Mouse (Mus musculus) kidney, adult 2 months (tissue): ENCODE measurements around the gene Zfp740. TPM values are rescaled to one million over a fixed set of nuclear protein-coding genes. Genes with fewer than 3 reads are reported as not detected.
A peak's percentile ranks its signal among the peaks of the same experiment; 100 is the strongest.

Experiments
- DNase-seq: peaks from one replicate; pipeline ENCODE4 v3.0.0; 2021
- H3K27ac ChIP-seq: fragments of 200-500 bp; 2 replicates; pipeline ENCODE4 v1.5.1; 2012; ENCODE audit warnings: low read depth, low read length, control low read depth, inconsistent platforms; ENCODE audit not compliant: insufficient read depth
- H3K27me3 ChIP-seq: fragments of 200-500 bp; replicated peaks from 2 replicates; pipeline ENCODE4 v1.6.1; 2012; ENCODE audit warnings: mild to moderate bottlenecking, moderate library complexity, low read length, inconsistent platforms; ENCODE audit not compliant: control insufficient read depth, insufficient read depth
- H3K36me3 ChIP-seq: fragments of 200-500 bp; 2 replicates; pipeline ENCODE4 v1.6.1; 2012; ENCODE audit warnings: mild to moderate bottlenecking, moderate library complexity, low read length, inconsistent platforms; ENCODE audit not compliant: control insufficient read depth, insufficient read depth
- H3K4me1 ChIP-seq: fragments of 200-500 bp; 2 replicates; pipeline ENCODE4 v1.6.1; 2011; ENCODE audit warnings: low read length; ENCODE audit not compliant: control insufficient read depth, insufficient read depth
- H3K4me3 ChIP-seq: fragments of 200-500 bp; 2 replicates; pipeline ENCODE4 v1.5.1; 2011; ENCODE audit warnings: mild to moderate bottlenecking, low read depth, low read length, control low read depth; ENCODE audit not compliant: insufficient read depth
- CTCF ChIP-seq: fragments of 200-500 bp; conservative IDR thresholded peaks from 2 replicates; pipeline ENCODE4 v1.5.1; 2011; ENCODE audit warnings: low read depth, mild to moderate bottlenecking, control low read depth, low read length, moderate library complexity, mixed read lengths; ENCODE audit not compliant: insufficient read depth, insufficient read length
- POLR2A ChIP-seq: fragments of 200-500 bp; IDR thresholded peaks from one replicate; pipeline ENCODE4 v1.6.1; 2011; ENCODE audit warnings: low read depth, low read length, control low read depth
- WGBS: fragments of 180-500 bp; shearing (Covaris S2); methylation state at CpG from one replicate; pipeline ENCODE4 v1.1.7; 2018; 5-methylcytosine and 5-hydroxymethylcytosine counted together
- polyA plus RNA-seq: library from polyadenylated mRNA; depleted of rRNA; stranded (reverse); fragments of >200 nt; gene quantifications from 2 replicates; pipeline ENCODE4 v1.2.3, GENCODE M21; 2012; rRNA removed

Zfp740 gene
- polyA plus RNA-seq, 1 experiment = 30.3 TPM

DNA sequence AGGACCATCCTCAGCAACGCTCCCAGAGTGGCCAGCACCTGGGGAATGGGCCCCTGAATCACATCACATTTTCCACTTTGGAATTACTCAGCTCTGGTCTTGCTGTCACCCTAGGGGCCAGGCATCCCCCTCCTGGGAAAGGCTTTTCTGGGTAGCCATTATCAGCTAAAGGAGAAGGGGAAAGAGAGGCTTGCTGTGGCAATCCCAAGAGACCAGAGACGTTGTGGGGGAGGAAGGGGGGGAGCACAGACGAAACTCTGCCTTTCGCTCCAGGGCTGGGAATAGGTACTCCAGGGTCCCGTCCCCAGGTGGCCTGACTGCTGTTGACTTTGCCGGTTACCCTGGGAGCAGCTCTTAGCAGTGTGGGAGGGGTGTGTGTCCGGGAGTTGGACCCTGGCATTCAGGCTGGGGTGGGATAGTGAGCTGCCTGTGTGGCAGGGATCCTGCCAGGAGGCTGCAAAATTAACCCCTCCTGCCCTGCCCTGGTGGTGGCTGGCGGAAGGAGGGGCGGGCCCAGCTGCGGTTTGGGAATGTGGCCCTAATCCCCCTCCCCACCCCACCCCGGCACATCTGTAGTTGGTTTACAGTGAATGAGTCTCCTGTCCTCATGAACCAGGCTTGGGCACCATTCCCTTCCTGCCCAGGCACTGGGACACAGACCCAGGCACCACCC is 55.7 kb downstream of the Zfp740 start:
- TF ChIP-seq CTCF (no peak), POLR2A (no peak)
- 55% methylated on average over 11 of the region's 11 CpGs for whole genome bisulfite sequencing

DNA sequence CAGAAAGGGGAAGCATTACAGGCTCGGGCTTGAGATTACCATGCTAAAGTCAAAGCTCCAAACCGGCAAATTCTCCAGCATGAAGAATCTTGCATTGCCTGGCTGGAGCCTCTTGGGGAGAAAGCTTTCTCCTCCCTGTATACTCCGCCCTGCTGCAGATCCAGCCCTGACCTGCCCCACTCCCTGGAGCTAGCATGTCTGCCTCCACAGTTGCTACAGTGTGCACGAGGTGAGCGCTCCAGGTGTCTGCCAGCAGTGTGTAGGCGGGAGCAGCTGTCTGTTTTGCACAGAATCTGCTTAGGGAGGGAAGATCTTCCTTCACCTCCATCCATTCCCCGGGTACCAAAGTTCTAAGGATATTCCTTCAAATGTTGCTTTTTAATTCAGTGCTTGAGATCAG is 59.5 kb downstream of the Zfp740 start:
- no peak overlapping the region for H3K4me3 ChIP-seq
- no peak for DNase-seq
- H3K27ac ChIP-seq = no peak overlapping the region
- H3K27me3 ChIP-seq = no peaks in the 10 kb centered on the region
- H3K36me3 ChIP-seq = no peaks in the 10 kb centered on the region
- H3K4me1 ChIP-seq = peaks cover 5% of the 10 kb centered on the region; the same call in 1 of the 2 replicates
- TF ChIP-seq CTCF = no peak
- no peak for TF ChIP-seq POLR2A
- 39% methylated on average over 7 of the region's 7 CpGs for WGBS

More for the DNA sequence above, 55.7 kb downstream of the Zfp740 start:
- no peaks in the 10 kb centered on the region for H3K27me3 ChIP-seq
- H3K4me1 ChIP-seq = peaks cover 5% of the 10 kb centered on the region; the same call in 1 of the 2 replicates
- peak overlapping the region; percentile 11; the same call in 1 of the 2 replicates for H3K27ac ChIP-seq
- no peaks in the 10 kb centered on the region for H3K36me3 ChIP-seq
- DNase-seq = no peak
- H3K4me3 ChIP-seq = no peak overlapping the region

DNA sequence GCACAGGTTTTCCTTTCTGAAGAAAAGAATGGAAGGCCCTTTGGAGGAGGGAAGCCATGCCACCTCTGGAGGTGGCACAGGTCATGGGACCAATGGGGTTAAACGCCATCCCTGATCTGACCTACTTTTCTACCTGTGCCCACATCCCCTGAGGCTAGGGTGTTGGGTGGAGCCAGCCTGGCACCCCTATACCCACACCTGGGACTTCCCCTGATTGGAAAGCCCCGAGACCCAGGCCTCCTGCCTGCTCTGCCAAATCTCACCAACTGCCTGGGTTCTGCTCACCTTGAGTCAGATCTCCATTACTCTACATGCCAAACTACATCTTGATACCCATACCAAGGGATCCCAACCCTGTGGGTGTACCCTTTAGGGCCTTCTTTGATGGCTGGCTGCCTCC is 60.0 kb downstream of the Zfp740 start:
- no peak overlapping the region for H3K27ac ChIP-seq
- no peaks in the 10 kb centered on the region for H3K27me3 ChIP-seq
- TF ChIP-seq POLR2A (no peak), CTCF (no peak)
- H3K4me1 ChIP-seq = peaks cover under 1% of the 10 kb centered on the region; the same call in 1 of the 2 replicates
- no peak overlapping the region for H3K4me3 ChIP-seq
- WGBS = 72% methylated on average over 2 of the region's 2 CpGs
- no peaks in the 10 kb centered on the region for H3K36me3 ChIP-seq
- no peak for DNase-seq

Other genes starting within 250 kb of the Zfp740 start
- 0.02 TPM in 1 of 2 replicates, not detected in the other for gene Krt78, start 249.0 kb upstream of the Zfp740 start, polyA plus RNA-seq
- 82.8 and 88.0 TPM in 2 replicates for gene Krt8, start 198.8 kb upstream of the Zfp740 start, polyA plus RNA-seq
- 20.7 and 25.0 TPM in 2 replicates for gene Krt18, start 175.1 kb upstream of the Zfp740 start, polyA plus RNA-seq
- 92.1 and 124 TPM in 2 replicates for gene Eif4b, start 129.5 kb upstream of the Zfp740 start, polyA plus RNA-seq
- 124 and 143 TPM in 2 replicates for gene Tns2, start 102.8 kb upstream of the Zfp740 start, polyA plus RNA-seq
- gene Spryd3, start 67.0 kb upstream of the Zfp740 start, polyA plus RNA-seq = 29.7 and 30.1 TPM in 2 replicates
- gene Igfbp6, start 58.9 kb upstream of the Zfp740 start, polyA plus RNA-seq = 18.5 and 26.8 TPM in 2 replicates
- gene Soat2, start 52.7 kb upstream of the Zfp740 start, polyA plus RNA-seq = 1.1 and 1.2 TPM in 2 replicates
- gene Csad, start 1.5 kb downstream of the Zfp740 start, polyA plus RNA-seq = 216 and 255 TPM in 2 replicates
- gene Itgb7, start 28.7 kb downstream of the Zfp740 start, polyA plus RNA-seq = 2.7 and 11.1 TPM in 2 replicates
- 21.2 and 25.6 TPM in 2 replicates for gene Rarg, start 54.3 kb downstream of the Zfp740 start, polyA plus RNA-seq
- gene Gm9918, start 67.3 kb downstream of the Zfp740 start, polyA plus RNA-seq = 0.41 TPM in 2 replicates
- gene Mfsd5, start 76.2 kb downstream of the Zfp740 start, polyA plus RNA-seq = 66.5 and 72.1 TPM in 2 replicates
- gene Espl1, start 93.0 kb downstream of the Zfp740 start, polyA plus RNA-seq = 0.45 and 0.53 TPM in 2 replicates
- 141 and 206 TPM in 2 replicates for gene Pfdn5, start 122.9 kb downstream of the Zfp740 start, polyA plus RNA-seq
- gene Myg1, start 128.5 kb downstream of the Zfp740 start, polyA plus RNA-seq = 70.0 and 72.6 TPM in 2 replicates
- 31.1 and 38.1 TPM in 2 replicates for gene Aaas, start 147.5 kb downstream of the Zfp740 start, polyA plus RNA-seq
- 0.05 and 0.06 TPM in 2 replicates for gene Sp7, start 163.9 kb downstream of the Zfp740 start, polyA plus RNA-seq
- 15.7 and 17.6 TPM in 2 replicates for gene Sp1, start 202.9 kb downstream of the Zfp740 start, polyA plus RNA-seq
- gene Amhr2, start 242.1 kb downstream of the Zfp740 start, polyA plus RNA-seq = 0.67 and 1.4 TPM in 2 replicates